Mouse (Mus musculus) thymus, postnatal 25 days (tissue): ENCODE measurements around the gene Ankra2.
A peak's percentile ranks its signal among the peaks of the same experiment; 100 is the strongest.

ENCODE experiments used
- DNase-seq: peaks from one replicate; pipeline ENCODE4 v3.0.0; 2022

Gene Ankra2

GRCm38 (mm10) chr13:98262636-98263457 lies at the start of gene Ankra2, which contains the start of gene Utp15:
Ankra2 (plus strand) TSS chr13:98263074.
Utp15 (minus strand) TSS chr13:98263041.
- peak; percentile 96 for DNase-seq

- peak; percentile 11 for DNase-seq
Measured at GRCm38 (mm10) chr13:98222848-98223247, 40.0 kb upstream of the Ankra2 start.

GRCm38 (mm10) chr13:98226225-98226624 lies 36.6 kb upstream of the Ankra2 start:
- DNase-seq: no peak

DNA sequence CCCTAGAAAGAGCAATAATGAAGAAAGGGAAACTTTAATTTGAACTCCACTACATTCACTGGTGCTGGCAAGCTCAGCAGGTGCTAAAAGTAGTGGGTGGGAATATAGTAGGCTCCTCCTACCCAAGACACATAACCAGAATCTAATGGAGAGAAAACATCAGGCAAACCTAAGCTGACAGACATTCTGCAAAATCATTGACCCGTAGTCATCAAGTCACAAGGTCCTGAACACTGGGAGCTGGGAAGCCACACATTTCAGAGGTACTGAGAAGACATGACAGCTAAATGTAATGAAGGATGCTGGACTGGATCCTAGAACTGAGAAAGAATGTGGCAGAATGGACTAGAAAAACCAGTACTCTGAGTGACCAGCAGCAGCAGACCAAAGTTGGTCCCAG lies 32.4 kb upstream of the Ankra2 start:
- no peak for DNase-seq

DNA sequence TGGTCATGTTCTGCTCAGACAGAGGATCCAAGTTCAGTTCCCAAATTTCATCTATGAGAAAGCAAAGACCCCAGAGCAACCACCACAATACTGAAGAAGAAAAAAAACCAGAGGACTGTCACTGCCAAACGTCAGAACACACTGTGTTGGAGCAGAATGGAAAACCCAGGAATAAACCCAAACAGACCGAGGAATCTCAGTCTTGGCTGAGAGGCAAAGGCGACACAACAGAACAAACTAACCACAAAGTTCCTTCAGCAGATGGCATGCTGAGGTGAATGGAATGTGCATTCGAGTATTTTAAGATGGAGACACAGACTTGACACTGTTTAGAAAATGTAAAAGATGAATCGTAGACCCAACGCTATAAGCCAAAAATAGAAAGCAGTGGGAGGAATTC lies 27.4 kb upstream of the Ankra2 start:
- no peak for DNase-seq

DNA sequence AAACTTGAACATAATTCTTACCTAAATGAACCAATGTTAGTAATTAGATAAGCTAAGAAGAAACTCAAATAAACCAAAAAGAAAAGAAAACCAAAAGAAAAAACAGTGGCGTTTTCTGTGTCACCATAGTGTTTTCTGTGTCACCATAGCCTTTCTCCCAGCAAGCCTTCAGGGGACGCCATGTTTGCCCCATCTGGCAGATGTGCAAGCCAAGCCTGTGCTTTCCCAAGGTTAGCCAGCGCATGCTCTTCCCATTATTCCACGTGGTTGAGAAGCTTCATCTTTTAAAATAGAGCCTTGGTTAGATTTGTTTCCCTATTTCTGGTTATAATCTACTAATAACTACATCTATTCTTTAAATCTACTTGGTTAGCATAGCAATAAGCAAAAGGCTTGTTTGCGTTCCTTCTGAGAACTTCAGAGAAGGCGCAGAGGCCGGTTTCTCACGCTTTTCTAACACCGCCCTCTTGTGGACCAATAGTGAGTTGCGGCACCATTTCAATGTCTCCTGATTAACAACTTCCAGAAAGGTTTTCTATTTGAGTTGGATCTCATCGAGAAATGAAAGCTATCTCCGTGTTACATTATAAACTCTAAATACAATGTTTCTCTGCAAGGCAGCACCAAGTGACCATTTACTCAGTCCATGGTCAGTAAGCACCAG lies 22.8 kb upstream of the Ankra2 start:
- DNase-seq: peak; percentile 46

GRCm38 (mm10) chr13:98241531-98242282 lies 21.2 kb upstream of the Ankra2 start:
- DNase-seq: no peak

DNA sequence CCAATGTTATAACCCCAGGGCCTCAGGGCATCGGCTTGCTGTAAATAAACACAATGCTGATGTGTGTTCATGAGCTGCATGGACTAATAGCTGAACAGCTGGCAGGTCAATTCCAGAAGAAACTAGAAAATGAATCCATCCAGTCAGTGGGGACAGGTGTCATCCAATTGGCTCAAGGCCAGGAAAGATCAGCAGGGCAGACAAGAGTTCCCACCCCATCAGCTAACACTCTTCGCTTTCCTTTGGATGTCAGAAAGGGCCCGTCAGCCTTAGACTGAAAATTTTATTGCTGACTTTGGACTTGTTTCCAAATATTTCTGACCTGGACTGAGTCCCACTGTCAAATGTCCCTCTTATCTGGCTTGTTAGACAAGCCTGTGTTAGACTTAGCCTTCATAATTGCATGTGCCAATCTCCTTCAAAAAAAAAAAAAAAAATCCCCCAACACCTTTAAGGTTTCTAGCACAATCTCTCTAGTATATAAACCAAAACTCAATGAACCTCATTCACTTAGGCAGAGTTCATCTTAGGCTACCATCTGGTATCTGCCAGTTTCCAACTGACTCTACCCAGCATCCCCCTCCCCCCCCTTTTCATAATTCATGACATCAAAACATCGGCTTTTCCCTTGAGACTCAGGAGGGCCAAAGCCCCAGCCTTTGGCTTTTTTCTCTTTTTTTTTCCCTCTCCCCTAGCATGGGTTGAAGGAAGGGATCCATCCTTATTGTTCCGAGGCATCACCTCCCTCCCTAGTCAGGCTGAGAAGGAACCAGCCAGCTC lies 18.1 kb upstream of the Ankra2 start:
- DNase-seq: no peak

- DNase-seq: no peak
Measured at GRCm38 (mm10) chr13:98245386-98245785, 17.5 kb upstream of the Ankra2 start.

GRCm38 (mm10) chr13:98249594-98249993 lies 13.3 kb upstream of the Ankra2 start:
- DNase-seq: no peak

DNA sequence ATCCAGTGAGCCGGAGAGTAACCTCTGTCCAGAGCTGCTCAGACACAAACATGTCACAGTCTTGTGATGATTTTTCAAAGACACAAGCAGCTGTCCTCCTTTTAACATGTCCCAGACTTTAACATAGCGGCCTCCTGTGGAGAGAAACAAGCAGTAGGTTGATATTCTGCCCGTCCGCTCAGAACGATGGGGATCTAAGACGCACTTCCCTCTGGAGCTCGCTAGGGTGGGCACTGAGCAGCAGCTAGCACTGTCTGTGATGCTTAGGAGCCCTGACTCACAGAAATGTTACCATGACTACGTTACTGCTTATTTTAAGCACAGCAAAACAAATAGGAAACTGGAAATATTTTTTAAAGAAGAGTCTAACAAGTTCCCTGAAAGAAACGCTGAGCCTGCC lies 8.0 kb upstream of the Ankra2 start:
- no peak for DNase-seq

- no peak for DNase-seq
Measured at GRCm38 (mm10) chr13:98263458-98263987, 649 bp downstream of the Ankra2 start.

DNA sequence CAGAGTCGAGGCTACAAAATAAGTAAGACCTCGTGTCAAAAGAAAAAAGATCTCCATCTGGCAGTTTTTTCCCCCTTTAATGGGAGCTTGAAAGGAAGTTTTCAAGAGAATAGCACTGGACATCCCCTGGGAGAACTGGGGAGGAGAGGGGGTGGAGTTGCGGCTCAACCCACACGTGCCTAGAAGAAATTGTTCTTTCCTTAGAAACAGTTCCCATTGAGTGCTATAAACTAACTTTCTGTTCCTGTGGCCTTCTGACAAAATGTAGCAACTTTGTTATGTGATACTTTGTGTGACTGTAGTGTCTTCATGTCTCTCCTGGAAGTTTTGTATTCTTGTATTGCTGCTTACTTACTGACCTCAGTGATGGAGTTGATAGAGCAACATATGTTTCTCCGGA lies 1.2 kb downstream of the Ankra2 start:
- DNase-seq: no peak

- no peak for DNase-seq
Measured at GRCm38 (mm10) chr13:98274023-98274422, 11.1 kb downstream of the Ankra2 start.

DNA sequence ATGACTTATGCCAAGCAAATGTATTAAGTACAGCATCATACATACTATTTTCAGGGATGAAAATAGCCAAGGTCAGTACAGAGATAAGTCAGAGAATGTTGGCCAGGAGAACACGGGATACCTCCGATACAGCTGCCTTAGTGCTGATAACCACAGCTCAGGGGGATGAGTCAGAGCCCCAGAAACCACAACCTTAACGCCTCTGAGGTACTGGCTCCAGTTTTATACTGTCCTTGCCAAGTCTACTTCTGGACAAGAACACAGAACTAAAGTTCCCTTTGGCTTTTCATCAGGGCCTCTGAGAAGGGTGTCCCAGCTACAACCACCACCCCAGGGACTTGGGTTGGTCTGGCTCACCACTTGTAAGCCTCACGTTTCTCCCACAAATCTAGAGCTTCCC lies 12.8 kb downstream of the Ankra2 start:
- no peak for DNase-seq

- DNase-seq: no peak
Measured at GRCm38 (mm10) chr13:98276253-98276652, 13.4 kb downstream of the Ankra2 start.

- DNase-seq: no peak
Measured at GRCm38 (mm10) chr13:98277501-98277900, 14.6 kb downstream of the Ankra2 start.

- no peak for DNase-seq
Measured at GRCm38 (mm10) chr13:98279686-98280085, 16.8 kb downstream of the Ankra2 start, which contains the start of gene Gm21976. Gm21976 (plus strand) TSS chr13:98279887.

- no peak for DNase-seq
Measured at GRCm38 (mm10) chr13:98280990-98281650, 18.2 kb downstream of the Ankra2 start.

GRCm38 (mm10) chr13:98290719-98291118 lies 27.8 kb downstream of the Ankra2 start:
- DNase-seq: no peak

GRCm38 (mm10) chr13:98291712-98292111 lies 28.8 kb downstream of the Ankra2 start:
- no peak for DNase-seq

- DNase-seq: no peak
Measured at GRCm38 (mm10) chr13:98296072-98296471, 33.2 kb downstream of the Ankra2 start.
